Comparison of ENCODE assay signal across 23 mouse cellular contexts in genomic region chr3:152332104-152332503, GRCm38 (mm10). TPM values are rescaled to one million over a fixed set of nuclear protein-coding genes. Genes with fewer than 3 reads are reported as not detected.
DNase-seq lines count a peak whose midpoint lies in the region; ATAC-seq and TF ChIP-seq lines count a peak whose summit lies in the region.
"Had no signal": no experiment of that assay in that cellular context is flagged by ENCODE, and none has a peak within 500 bp of the region (broad histone marks: within the 10 kb centered on the region; RNA-seq: fewer than 3 reads in every experiment).

No protein-coding gene starts in this region.

- no peak overlapping the region; the same call in 1 of the 2 replicates for H3K4me2 ChIP-seq in kidney, embryonic 14.5 days (replicated peaks; ENCODE audit: low read depth, low read length)
- no peak overlapping the region for H3K4me2 ChIP-seq in kidney, postnatal 0 days (ENCODE audit: low read length)
- H3K4me2 ChIP-seq: forebrain, embryonic 13.5 days; heart, embryonic 13.5 days; hindbrain, embryonic 12.5 days; hindbrain, embryonic 15.5 days had no signal

- no peak overlapping the region for H3K27ac ChIP-seq in gastrocnemius, adult 2 months
- H3K27ac ChIP-seq in kidney, embryonic 14.5 days (ENCODE audit: low read depth, low read length) = no peak overlapping the region
- H3K27ac ChIP-seq in kidney, postnatal 0 days = no peak overlapping the region
- H3K27ac ChIP-seq: forebrain, embryonic 10.5 days; forebrain, embryonic 13.5 days; heart, adult 2 months; heart, embryonic 10.5 days; heart, embryonic 13.5 days; hindbrain, embryonic 12.5 days; hindbrain, embryonic 15.5 days had no signal

- ATAC-seq in kidney, embryonic 14.5 days (ENCODE audit: low FRiP score, low TSS enrichment) = 0 out of 2 replicates have a peak, but pooled peaks have one; percentile 35
- ATAC-seq in kidney, postnatal 0 days (replicated peaks; ENCODE audit: low FRiP score, low read depth) = peak; percentile 31
- ATAC-seq: forebrain, embryonic 13.5 days; forebrain, embryonic 16.5 days had no signal

- intact Hi-C loops in gastrocnemius, adult 2 months (cut with DNase I) = no loop called here

- no peaks in the 10 kb centered on the region for H3K9me3 ChIP-seq in kidney, embryonic 14.5 days (ENCODE audit: control insufficient read depth, low read length)
- H3K9me3 ChIP-seq in kidney, postnatal 0 days (replicated peaks; ENCODE audit: low read length) = no peaks in the 10 kb centered on the region
- H3K9me3 ChIP-seq: forebrain, embryonic 10.5 days; forebrain, embryonic 13.5 days; G1E; heart, embryonic 10.5 days; heart, embryonic 13.5 days; hindbrain, embryonic 12.5 days; hindbrain, embryonic 15.5 days had no signal

- H3K9ac ChIP-seq in kidney, embryonic 14.5 days (ENCODE audit: low read depth, low read length) = no peak overlapping the region
- no peak overlapping the region for H3K9ac ChIP-seq in kidney, postnatal 0 days (ENCODE audit: low read depth, low read length)
- H3K9ac ChIP-seq: forebrain, embryonic 13.5 days; heart, embryonic 13.5 days; hindbrain, embryonic 12.5 days; hindbrain, embryonic 15.5 days had no signal

- DNase-seq in gastrocnemius, adult 2 months = peak; percentile 6
- DNase-seq in gastrocnemius, adult 8-10 months (ENCODE audit: low spot score in 2 of 2) = no peak
- DNase-seq in kidney, adult 9 months = no peak
- DNase-seq in kidney, postnatal 0 days (ENCODE audit: low spot score) = no peak
- no peak for DNase-seq in kidney, adult 8-10 months
- DNase-seq: adrenal gland, postnatal 10 days; adrenal gland, postnatal 36 days; cerebellum, adult 18-20 months; cerebellum, adult 9-10 months; cerebellum, postnatal 14 days; gastrocnemius, postnatal 25 days; heart, adult 2 months; heart, postnatal 14 days had no signal

- peaks cover 23% of the 10 kb centered on the region for H3K36me3 ChIP-seq in kidney, embryonic 14.5 days (ENCODE audit: control insufficient read depth, insufficient read depth, low read length)
- H3K36me3 ChIP-seq in kidney, postnatal 0 days (ENCODE audit: insufficient read depth, low read length) = peaks cover 6% of the 10 kb centered on the region; the same call in 1 of the 2 replicates

- no peak overlapping the region for H3K4me3 ChIP-seq in gastrocnemius, adult 2 months
- H3K4me3 ChIP-seq in kidney, embryonic 14.5 days (ENCODE audit: low read length) = no peak overlapping the region
- H3K4me3 ChIP-seq in kidney, postnatal 0 days (replicated peaks; ENCODE audit: low read depth, low read length) = no peak overlapping the region
- H3K4me3 ChIP-seq: forebrain, embryonic 10.5 days; forebrain, embryonic 13.5 days; heart, adult 2 months; heart, embryonic 10.5 days; heart, embryonic 13.5 days; hindbrain, embryonic 12.5 days; hindbrain, embryonic 15.5 days had no signal

- WGBS in kidney, embryonic 14.5 days = 78% methylated on average over 5 of the region's 6 CpGs
- WGBS in kidney, postnatal 0 days = 86% methylated on average over 6 of the region's 6 CpGs

- H3K27me3 ChIP-seq in kidney, embryonic 14.5 days (ENCODE audit: control insufficient read depth, insufficient read depth, low read length) = no peaks in the 10 kb centered on the region
- H3K27me3 ChIP-seq in kidney, postnatal 0 days (ENCODE audit: insufficient read depth, low read length) = no peaks in the 10 kb centered on the region
- H3K27me3 ChIP-seq: forebrain, embryonic 13.5 days; heart, embryonic 13.5 days; hindbrain, embryonic 12.5 days; hindbrain, embryonic 15.5 days; Patski had no signal

- H3K4me1 ChIP-seq in kidney, embryonic 14.5 days (ENCODE audit: control insufficient read depth, insufficient read depth, low read length) = no peaks in the 10 kb centered on the region
- no peaks in the 10 kb centered on the region for H3K4me1 ChIP-seq in kidney, postnatal 0 days (replicated peaks; ENCODE audit: insufficient read depth, low read length)
- H3K4me1 ChIP-seq: forebrain, embryonic 10.5 days; forebrain, embryonic 13.5 days; heart, embryonic 10.5 days; heart, embryonic 13.5 days; hindbrain, embryonic 12.5 days; hindbrain, embryonic 15.5 days had no signal

- TF ChIP-seq CTCF in gastrocnemius, adult 2 months (IDR thresholded peaks at IDR 0.05) = no peak
- TF ChIP-seq CTCF in kidney, postnatal 0 days (IDR thresholded peaks at IDR 0.05; ENCODE audit: low read depth) = no peak

RNA-seq across cellular contexts. Expression of gene Miga1, which starts 8.1 kb away (rescaled TPM):
- 1 to 10 TPM; 5.0 to 7.3 TPM for total RNA-seq in gastrocnemius, adult 2 months (2021)
- 1 to 10 TPM; 6.6 to 7.9 (median 7.4) TPM for total RNA-seq in gastrocnemius, adult 8-10 months (2022)
- polyA plus RNA-seq in kidney, embryonic 14.5 days (2014; fragmentation: Nextera tagmentation; extraction: Ambion mirVana) = 14.0 and 23.7 TPM in 2 replicates
- 14.4 and 14.6 TPM in 2 replicates for polyA plus RNA-seq in kidney, postnatal 0 days (2015; fragmentation: Nextera tagmentation; extraction: Ambion mirVana)

RNA-seq across cellular contexts. Expression of gene Usp33, which starts 14.2 kb away (rescaled TPM):
- total RNA-seq in gastrocnemius, adult 2 months (2021) = 10 to 100 TPM; 20.9 to 22.0 TPM
- 10 to 100 TPM; 16.3 to 20.0 (median 18.6) TPM for total RNA-seq in gastrocnemius, adult 8-10 months (2022)
- 18.8 and 44.4 TPM in 2 replicates for polyA plus RNA-seq in kidney, embryonic 14.5 days (2014; fragmentation: Nextera tagmentation; extraction: Ambion mirVana)
- polyA plus RNA-seq in kidney, postnatal 0 days (2015; fragmentation: Nextera tagmentation; extraction: Ambion mirVana) = 30.5 and 30.7 TPM in 2 replicates
